Mouse (Mus musculus) ovary, adult 10 weeks (tissue): Measurements from ENCODE around the gene Faiml. TPM values are rescaled to one million over a fixed set of nuclear protein-coding genes. Genes with fewer than 3 reads are reported as not detected.

Experiments
- polyA plus RNA-seq: library from polyadenylated mRNA; stranded (reverse); fragments of 350-450 nt; fragmentation: Illumina TruSeq; extraction: RNeasy Lipid Tissue Mini Kit (QIAGEN cat#74804); gene quantifications from one replicate; pipeline ENCODE4 v1.2.3, GENCODE M21; 2014

Gene Faiml
- not detected for polyA plus RNA-seq

GRCm38 (mm10) chr9:99237139-99237538, at the start of gene Faiml:
Gene Faiml (minus strand): TSS chr9:99237239.

GRCm38 (mm10) chr9:99243190-99243894, 6.3 kb upstream of the Faiml start, which contains the start of gene Cep70:
Gene Cep70 (plus strand): TSS chr9:99243367.

Other genes starting within 250 kb of the Faiml start
- not detected for gene Gm1123, start 201.5 kb downstream of the Faiml start, polyA plus RNA-seq
- 10.0 TPM for gene Pik3cb, start 96.6 kb downstream of the Faiml start, polyA plus RNA-seq
- gene Cep70, start 6.1 kb upstream of the Faiml start, polyA plus RNA-seq, result 62.6 TPM
- gene Esyt3, start 121.3 kb upstream of the Faiml start, polyA plus RNA-seq, result 4.5 TPM
- 63.6 TPM for gene Mras, start 200.1 kb upstream of the Faiml start, polyA plus RNA-seq
- gene Nme9, start 214.2 kb upstream of the Faiml start, polyA plus RNA-seq, result 1.7 TPM